Mouse (Mus musculus): ENCODE results near the gene Svs3b.
"Not testable (repeated sequence)": the region's sequence is repeated elsewhere in the genome, so short reads cannot be mapped to it uniquely, and the experiment has no call there.

Svs3b gene

GRCm38 (mm10) chr2:164256540-164256939 is at the start of gene Svs3b:
Svs3b (minus strand) TSS chr2:164256640.
- not testable (repeated sequence) for DNase-seq (ENCODE audit: low read depth)

- DNase-seq (ENCODE audit: low read depth) = not testable (repeated sequence)
Observed at GRCm38 (mm10) chr2:164288968-164289367, 32.5 kb upstream of the Svs3b start, which contains the start of gene Svs3a. Svs3a (plus strand) TSS chr2:164289268.

- no peak for DNase-seq (ENCODE audit: low read depth)
Observed at GRCm38 (mm10) chr2:164278359-164278758, 21.9 kb upstream of the Svs3b start, which contains the start of gene Svs4. Svs4 (minus strand) TSS chr2:164278459.

- DNase-seq (ENCODE audit: low read depth) = no peak
Observed at GRCm38 (mm10) chr2:164238366-164238765, 18.1 kb downstream of the Svs3b start, which contains the start of gene Svs2. Svs2 (minus strand) TSS chr2:164238466.

GRCm38 (mm10) chr2:164232671-164233070 is 23.8 kb downstream of the Svs3b start:
- no peak for DNase-seq (ENCODE audit: low read depth)

- no peak for DNase-seq (ENCODE audit: low read depth)
Observed at GRCm38 (mm10) chr2:164228361-164229070, 27.9 kb downstream of the Svs3b start.

GRCm38 (mm10) chr2:164221522-164221921 is 34.9 kb downstream of the Svs3b start, which contains the start of gene Wfdc15b:
Wfdc15b (minus strand) TSS chr2:164221660.
- DNase-seq (ENCODE audit: low read depth) = no peak

- no peak for DNase-seq (ENCODE audit: low read depth)
Observed at GRCm38 (mm10) chr2:164219295-164219694, 37.1 kb downstream of the Svs3b start.

GRCm38 (mm10) chr2:164212711-164213110 is 43.7 kb downstream of the Svs3b start:
- DNase-seq (ENCODE audit: low read depth) = no peak

- DNase-seq (ENCODE audit: low read depth) = no peak
Observed at GRCm38 (mm10) chr2:164210892-164211291, 45.5 kb downstream of the Svs3b start.

GRCm38 (mm10) chr2:164206676-164207075 is 49.8 kb downstream of the Svs3b start:
- no peak for DNase-seq (ENCODE audit: low read depth)

GRCm38 (mm10) chr2:164206011-164206410 is 50.4 kb downstream of the Svs3b start:
- DNase-seq (ENCODE audit: low read depth) = not testable (repeated sequence)
